Mouse (Mus musculus) Muller cell, postnatal 12 days (primary cell): Measurements from ENCODE around the gene Ptk7.

Experiments
- DNase-seq: peaks from one replicate; pipeline ENCODE4 v3.0.0-alpha.2; 2015; ENCODE audit errors: inconsistent ontology term

Ptk7 gene

GRCm38 (mm10) chr17:46628791-46629684 is at the start of gene Ptk7:
Gene Ptk7 (minus strand): TSS chr17:46629504.
- peak; percentile 91 for DNase-seq

DNA sequence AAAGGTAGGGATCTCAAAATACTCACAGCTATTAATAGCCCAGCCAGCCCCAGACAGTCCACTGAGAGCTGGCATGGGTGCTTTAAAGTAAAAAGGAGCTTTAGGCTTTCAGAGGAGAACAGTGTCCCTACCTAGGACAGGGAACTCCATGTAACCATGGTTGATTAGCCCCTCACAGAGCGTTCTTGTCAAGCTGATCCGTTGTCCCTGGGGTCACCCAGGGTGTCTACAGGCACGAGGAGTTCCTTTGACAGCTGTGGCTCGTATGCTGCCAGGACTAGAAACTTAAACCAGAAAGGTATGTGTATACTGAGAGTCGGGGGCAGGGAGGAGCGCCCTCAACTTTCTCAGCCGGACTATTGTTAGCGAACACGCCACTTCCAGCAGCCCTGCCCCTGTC is 49.6 kb upstream of the Ptk7 start:
- no peak for DNase-seq

DNA sequence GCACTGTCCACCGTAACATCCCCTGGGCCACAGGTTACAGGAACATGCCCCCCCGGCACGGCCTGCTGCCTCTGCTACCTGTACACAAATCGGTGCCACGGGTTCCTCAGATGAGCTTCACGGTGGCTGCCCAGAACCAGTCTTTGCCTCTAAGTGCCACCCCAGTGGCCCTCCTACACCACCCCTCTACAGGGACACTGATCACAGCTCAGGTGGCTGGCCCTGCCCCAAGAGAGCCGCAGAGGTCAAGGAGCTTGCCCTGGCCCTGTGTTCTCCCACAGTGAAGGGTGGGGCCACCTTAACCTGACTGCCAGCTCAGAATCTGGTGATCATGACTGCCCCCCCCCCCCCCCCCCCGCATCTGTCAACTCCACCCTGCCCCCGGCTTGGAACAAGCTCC is 49.1 kb upstream of the Ptk7 start, which contains the start of gene Mea1:
Mea1 (plus strand) TSS at position 378 of the 400 bp plus-strand sequence.
- DNase-seq, result no peak

DNA sequence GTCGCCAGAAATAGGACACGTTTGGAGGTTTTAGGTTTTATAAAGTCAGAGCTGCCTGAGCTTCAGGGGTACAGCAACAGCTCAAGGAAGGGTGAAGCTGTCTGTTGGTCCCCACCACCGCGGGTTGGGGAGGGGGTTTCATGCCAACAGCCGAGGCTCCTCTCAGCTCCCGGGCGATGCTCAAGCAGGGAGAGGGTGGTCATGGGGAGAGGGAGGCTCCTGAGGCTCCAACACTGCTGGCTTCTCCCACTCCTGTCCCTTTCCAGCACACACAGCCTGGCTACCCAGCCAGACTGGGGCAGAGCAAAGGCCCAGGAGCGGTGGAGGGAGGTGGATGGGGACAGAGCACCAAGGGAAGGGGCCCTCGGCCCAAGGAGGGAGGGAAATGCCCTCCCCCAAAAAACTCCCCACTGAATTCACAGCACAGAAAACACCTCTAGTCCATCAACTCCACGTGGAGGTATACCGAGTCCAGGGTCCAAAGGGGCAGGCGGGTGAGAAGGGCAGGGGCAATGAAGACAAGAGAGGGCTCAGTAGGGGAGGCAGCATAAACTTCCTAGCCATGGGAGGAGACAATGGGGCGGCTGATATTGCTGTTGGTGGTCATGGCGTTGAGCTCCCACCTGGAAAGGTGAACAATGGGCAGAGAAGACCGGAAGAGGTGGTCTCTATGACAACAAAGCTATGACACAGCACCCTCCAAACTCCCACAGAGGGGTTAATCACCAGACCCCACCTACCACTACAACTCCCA is 45.4 kb upstream of the Ptk7 start:
- DNase-seq, result no peak

GRCm38 (mm10) chr17:46673850-46674529 is 44.7 kb upstream of the Ptk7 start, which contains the start of gene Rrp36:
Gene Rrp36 (minus strand): TSS chr17:46674352.
- DNase-seq, result peak; percentile 93

DNA sequence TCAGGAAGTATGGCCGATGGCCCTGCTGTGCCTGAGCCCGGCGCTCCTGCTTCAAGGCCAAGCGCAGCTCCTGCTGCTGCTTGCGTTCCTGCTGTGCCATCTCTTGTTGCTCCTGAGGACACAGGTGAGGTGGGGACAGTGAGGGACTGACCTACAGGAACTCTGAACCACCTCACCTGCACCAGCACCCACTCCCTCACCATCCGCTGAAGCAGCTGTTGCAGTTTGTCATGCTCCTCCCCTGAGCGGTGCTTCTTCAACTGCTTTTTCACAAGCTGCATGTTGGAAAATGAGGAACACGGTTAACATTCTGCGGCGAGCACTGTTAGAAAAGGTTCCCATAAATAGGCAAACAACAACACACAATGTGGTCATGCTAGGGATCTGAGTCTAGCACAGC is 40.6 kb upstream of the Ptk7 start:
- DNase-seq, result no peak

DNA sequence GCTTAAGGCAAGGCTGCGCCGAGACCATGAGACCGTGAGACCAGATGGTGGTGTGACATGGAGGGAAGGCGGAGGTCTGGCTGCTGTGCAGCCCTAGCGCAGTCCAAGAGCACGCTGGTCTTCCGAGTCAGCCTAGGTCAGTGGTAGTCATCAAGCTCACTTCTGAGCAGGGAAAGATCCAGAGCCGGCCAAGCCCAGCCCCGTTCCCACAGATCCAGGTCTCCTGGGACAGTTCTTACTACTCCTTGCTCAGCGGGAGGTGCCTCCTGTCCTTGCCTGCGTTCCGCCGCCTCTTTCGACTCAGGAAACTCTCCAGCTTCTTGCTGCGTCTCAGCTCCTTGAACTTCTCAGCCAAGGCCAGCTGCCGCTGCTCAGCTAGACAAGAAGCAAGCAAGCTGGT is 38.4 kb upstream of the Ptk7 start:
- DNase-seq, result no peak

GRCm38 (mm10) chr17:46662730-46663129 is 33.4 kb upstream of the Ptk7 start:
- DNase-seq, result peak; percentile 53

DNA sequence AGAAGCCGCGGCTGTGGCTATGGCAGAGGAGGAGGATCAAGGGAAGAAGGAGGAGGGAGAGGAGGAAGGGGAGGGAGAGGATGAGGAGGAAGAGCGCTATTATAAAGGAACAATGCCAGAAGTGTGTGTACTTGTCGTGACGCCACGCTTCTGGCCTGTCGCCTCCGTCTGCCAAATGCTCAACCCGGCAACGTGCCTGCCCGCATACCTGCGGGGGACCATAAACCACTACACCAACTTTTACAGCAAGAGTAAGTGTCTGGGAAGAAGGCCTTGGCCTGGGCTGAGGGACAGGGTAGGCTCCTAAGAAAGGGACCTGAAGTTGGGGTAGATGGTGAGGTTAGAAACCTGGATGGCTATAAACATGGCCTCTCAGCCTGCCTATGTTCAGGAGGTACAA is 32.7 kb upstream of the Ptk7 start:
- DNase-seq, result no peak

DNA sequence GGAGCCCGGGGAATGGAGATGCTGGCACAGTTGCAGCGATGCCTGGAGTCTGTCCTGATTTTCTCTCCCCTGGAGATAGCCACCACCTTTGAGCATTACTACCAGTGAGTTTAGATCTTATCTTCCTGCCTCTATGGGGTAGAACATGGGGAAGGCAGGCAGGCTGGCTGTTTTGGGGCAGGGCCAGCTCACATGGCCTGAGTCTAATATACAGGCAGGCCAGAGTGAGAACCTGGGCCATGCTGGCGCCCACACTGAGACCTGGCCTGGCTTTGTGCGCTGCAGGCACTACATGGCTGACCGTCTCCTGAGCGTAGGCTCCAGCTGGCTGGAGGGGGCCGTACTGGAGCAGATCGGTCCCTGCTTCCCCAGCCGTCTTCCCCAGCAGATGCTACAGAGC is 32.0 kb upstream of the Ptk7 start:
- DNase-seq, result no peak

GRCm38 (mm10) chr17:46656054-46656453 is 26.8 kb upstream of the Ptk7 start:
- no peak for DNase-seq

GRCm38 (mm10) chr17:46651755-46652547 is 22.6 kb upstream of the Ptk7 start:
- DNase-seq, result no peak

GRCm38 (mm10) chr17:46651292-46651691 is 22.0 kb upstream of the Ptk7 start:
- no peak for DNase-seq

DNA sequence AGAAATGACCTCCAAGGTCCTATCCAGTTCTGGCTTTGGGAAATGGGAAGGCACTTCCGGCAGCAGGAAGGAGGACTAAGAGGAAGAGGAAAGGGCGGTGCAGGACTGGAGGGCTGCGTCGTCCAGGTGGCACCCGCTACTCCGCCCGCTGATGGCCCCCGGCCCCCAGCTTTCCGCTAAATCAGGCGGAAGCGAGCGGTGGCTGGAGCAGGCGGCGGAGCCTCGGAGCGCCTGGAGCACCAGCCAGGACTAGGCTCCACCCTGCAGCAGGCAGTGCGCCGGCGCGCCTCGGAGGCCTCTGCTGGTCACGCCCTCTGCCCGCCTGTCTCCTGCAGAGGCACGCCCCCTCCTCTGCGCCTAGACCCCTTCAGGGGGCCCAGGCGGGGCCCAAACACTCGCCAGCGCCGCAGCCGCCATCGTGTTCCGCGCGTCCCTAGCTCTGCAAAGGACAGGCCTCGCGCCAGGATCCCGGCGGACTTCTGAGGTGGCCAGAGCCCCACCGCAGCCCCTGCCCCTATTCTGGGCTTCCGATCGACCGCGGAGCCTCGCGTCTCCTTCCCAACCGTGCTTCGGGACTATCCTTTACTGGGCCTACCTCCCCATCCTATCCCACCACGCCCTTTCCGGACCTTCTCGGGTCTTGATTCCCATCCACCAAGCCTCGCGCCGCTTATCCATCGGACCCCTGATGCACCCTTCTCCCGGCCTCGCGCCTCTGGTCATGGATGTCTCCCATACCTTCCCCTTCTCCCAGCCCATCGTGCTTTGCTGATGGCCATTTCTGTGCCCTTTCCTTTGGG is 21.1 kb upstream of the Ptk7 start, which contains the start of gene Cul7:
Cul7 (plus strand) TSS at position 106 of the 800 bp plus-strand sequence.
- peak; percentile 95 for DNase-seq

DNA sequence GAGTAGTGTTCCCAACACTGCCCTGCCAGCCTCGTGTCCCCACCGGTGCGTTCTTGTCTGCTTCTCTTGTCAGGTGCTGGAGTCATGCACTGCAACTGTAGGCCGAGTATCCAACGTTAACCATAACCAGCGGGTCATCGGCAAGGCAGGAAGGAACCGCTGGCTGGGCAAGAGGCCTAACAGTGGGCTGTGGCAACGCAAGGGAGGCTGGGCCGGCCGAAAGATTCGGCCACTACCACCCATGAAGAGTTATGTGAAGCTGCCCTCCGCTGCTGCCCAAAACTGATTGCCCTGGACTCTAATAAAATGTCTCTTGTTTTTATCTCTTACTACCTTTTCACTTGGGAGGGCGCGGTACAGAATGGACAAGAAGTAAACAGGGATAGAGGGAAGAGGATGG is 20.5 kb upstream of the Ptk7 start:
- DNase-seq, result no peak

DNA sequence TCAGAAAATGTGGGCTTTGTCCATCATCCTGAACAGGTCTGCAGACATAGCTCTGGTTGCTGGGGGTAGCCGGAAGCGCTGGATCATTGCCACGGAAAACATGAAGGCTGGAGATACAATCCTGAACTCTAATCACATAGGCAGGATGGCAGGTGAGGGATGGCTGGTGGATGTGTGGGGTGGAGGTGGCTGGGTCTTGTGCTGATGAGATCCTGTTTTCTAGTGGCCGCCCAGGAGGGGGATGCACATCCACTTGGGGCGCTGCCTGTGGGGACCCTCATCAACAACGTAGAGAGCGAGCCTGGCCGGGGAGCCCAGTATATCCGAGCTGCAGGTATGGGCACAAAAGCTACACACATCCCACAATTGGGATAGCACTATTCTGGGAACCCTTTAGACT is 19.1 kb upstream of the Ptk7 start:
- DNase-seq, result no peak

GRCm38 (mm10) chr17:46647279-46647678 is 18.0 kb upstream of the Ptk7 start:
- no peak for DNase-seq

GRCm38 (mm10) chr17:46646322-46646662 is 17.0 kb upstream of the Ptk7 start:
- no peak for DNase-seq

GRCm38 (mm10) chr17:46645561-46646321 is 16.4 kb upstream of the Ptk7 start, which contains the start of the genes Klc4 and Mrpl2:
Gene Klc4 (minus strand): TSS chr17:46646022.
Gene Mrpl2 (plus strand): TSS chr17:46646229.
- peak; percentile 99 for DNase-seq
